Mouse (Mus musculus): ENCODE data around the gene Rbm3. TPM values are rescaled to one million over a fixed set of nuclear protein-coding genes. Genes with fewer than 3 reads are reported as not detected.

Gene Rbm3
- polyA plus RNA-seq, 1 experiment: 55.5 TPM

- TF ChIP-seq GATA1 (IDR thresholded peaks at IDR 0.05; ENCODE audit: low read length): no peak
These were observed 55.2 kb downstream of the Rbm3 start, which contains the start of gene Was for GRCm38 (mm10) chrX:8090346-8090953. Gene Was (minus strand): TSS chrX:8090498.

DNA sequence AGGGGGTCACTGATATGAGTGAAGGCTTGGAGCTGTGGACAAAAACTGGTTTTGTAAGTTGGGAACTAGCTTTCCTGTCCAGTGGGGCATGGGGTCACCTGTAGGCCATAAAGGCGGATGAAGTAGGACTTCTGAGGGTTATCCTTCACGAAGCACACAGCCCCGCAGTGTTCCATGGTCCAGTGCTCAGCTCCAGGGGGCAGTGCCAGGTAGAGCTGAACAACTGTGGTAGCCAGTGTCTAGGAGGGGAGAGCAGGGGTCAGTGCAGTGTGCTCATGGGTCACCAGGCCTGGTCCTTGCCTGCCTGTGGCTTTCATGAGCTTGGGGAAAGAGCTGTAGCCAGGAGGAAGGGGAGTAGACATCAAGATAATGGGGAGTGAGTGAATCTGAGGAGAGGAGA is 55.9 kb downstream of the Rbm3 start:
- no peak for TF ChIP-seq GATA1 (IDR thresholded peaks at IDR 0.05; ENCODE audit: low read length)

Other genes with a start within 250 kb of the Rbm3 start
- 179 and 197 TPM in 2 replicates for gene Pqbp1, start 246.6 kb downstream of the Rbm3 start, polyA plus RNA-seq (2012)
- 129 and 177 TPM in 2 replicates for gene Timm17b, start 246.5 kb downstream of the Rbm3 start, polyA plus RNA-seq (2012)
- gene Gm10491, start 238.0 kb downstream of the Rbm3 start, polyA plus RNA-seq (2012): not detected in 2 replicates
- not detected in 2 replicates for gene Gm10490, start 236.3 kb downstream of the Rbm3 start, polyA plus RNA-seq (2012)
- not detected in 2 replicates for gene Pcsk1n, start 226.1 kb downstream of the Rbm3 start, polyA plus RNA-seq (2012)
- gene Eras, start 217.3 kb downstream of the Rbm3 start, polyA plus RNA-seq (2012): not detected in 2 replicates
- gene Hdac6, start 198.0 kb downstream of the Rbm3 start, polyA plus RNA-seq (2012): 2.6 and 3.2 TPM in 2 replicates
- gene Gata1, start 167.8 kb downstream of the Rbm3 start, polyA plus RNA-seq (2012): 1,486 and 2,392 TPM in 2 replicates
- gene Glod5, start 127.4 kb downstream of the Rbm3 start, polyA plus RNA-seq (2012): not detected in 2 replicates
- 19.8 and 22.2 TPM in 2 replicates for gene Suv39h1, start 71.1 kb downstream of the Rbm3 start, polyA plus RNA-seq (2012)
- 177 and 230 TPM in 2 replicates for gene Was, start 55.4 kb downstream of the Rbm3 start, polyA plus RNA-seq (2012)
- 39.6 and 40.4 TPM in 2 replicates for gene Wdr13, start 13.0 kb downstream of the Rbm3 start, polyA plus RNA-seq (2012)
- gene Tbc1d25, start 30.3 kb upstream of the Rbm3 start, polyA plus RNA-seq (2012): 4.8 and 6.5 TPM in 2 replicates
- gene Ebp, start 47.6 kb upstream of the Rbm3 start, polyA plus RNA-seq (2012): 2.6 and 3.6 TPM in 2 replicates
- gene Porcn, start 60.6 kb upstream of the Rbm3 start, polyA plus RNA-seq (2012): 5.0 TPM in 2 replicates
- 17.1 and 19.7 TPM in 2 replicates for gene Ftsj1, start 106.5 kb upstream of the Rbm3 start, polyA plus RNA-seq (2012)
- gene Slc38a5, start 125.3 kb upstream of the Rbm3 start, polyA plus RNA-seq (2012): 0.45 and 6.2 TPM in 2 replicates
- gene Ssxb10, start 181.5 kb upstream of the Rbm3 start, polyA plus RNA-seq (2012): not detected in 2 replicates
- not detected in 2 replicates for gene Ssxb9, start 221.1 kb upstream of the Rbm3 start, polyA plus RNA-seq (2012)